Mouse (Mus musculus): ENCODE measurements at regions not wholly inside any gene's neighbourhood (a gene's known extent, or its start where the extent isn't known, plus 50 kb on each side); places are given as distances from the start of the nearest gene placed in this dataset.

DNA sequence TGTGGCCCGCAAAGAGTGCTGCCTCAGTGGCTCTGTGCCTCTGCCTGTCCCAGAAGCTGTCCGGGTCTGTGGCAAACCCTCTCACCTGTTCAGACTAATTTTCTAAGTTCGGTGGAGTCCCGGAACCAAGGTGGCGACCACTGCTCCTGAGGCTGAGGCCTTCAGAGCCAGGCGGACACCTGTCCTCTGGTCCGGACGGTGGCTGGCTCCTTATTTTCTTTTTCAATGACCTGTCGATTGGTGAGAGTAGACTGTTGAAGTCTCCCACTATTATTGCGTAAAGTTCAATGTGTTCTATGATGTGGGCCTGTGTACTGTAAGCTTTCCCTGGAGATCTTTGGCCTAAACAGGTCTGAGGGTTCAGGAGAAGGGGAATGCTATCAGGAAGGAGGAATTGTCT, 112.0 kb upstream of the Btbd35f4 start:
- DNase-seq = peak in 1 of 2 experiments; percentile 1

Measured in cerebellum, postnatal 14 days (tissue).